Mouse (Mus musculus): ENCODE measurements at regions not wholly inside any gene's neighbourhood (a gene's known extent, or its start where the extent isn't known, plus 50 kb on each side); places are given as distances from the start of the nearest gene placed in this dataset.

GRCm38 (mm10) chr2:144189756-144190155 lies 80.7 kb upstream of the Mgme1 start:
- no peak for TF ChIP-seq CTCF (conservative IDR thresholded peaks at IDR 0.05; ENCODE audit: low read length)
- TF ChIP-seq NANOG (IDR thresholded peaks at IDR 0.05; ENCODE audit: borderline replicate concordance, low read length), result no peak
- TF ChIP-seq POU5F1 (IDR thresholded peaks at IDR 0.05; ENCODE audit: borderline replicate concordance, low read length), result no peak
